12 mouse cellular contexts compared by ENCODE assay signal in genomic region chr11:61031658-61032445, GRCm38 (mm10).
"Had no signal": no experiment of that assay in that cellular context is flagged by ENCODE, and none has a peak within 500 bp of the region (broad histone marks: within the 10 kb centered on the region; RNA-seq: fewer than 3 reads in every experiment).

No protein-coding gene starts in this region.

- H3K4me1 ChIP-seq: midbrain, embryonic 12.5 days had no signal

- H3K4me3 ChIP-seq: limb, embryonic 12.5 days; midbrain, embryonic 12.5 days; neural tube, embryonic 13.5 days had no signal

- H3K36me3 ChIP-seq: limb, embryonic 12.5 days; midbrain, embryonic 12.5 days; neural tube, embryonic 13.5 days had no signal

- H3K27ac ChIP-seq: kidney, postnatal 0 days; limb, embryonic 12.5 days; liver, embryonic 14.5 days; midbrain, embryonic 12.5 days; neural tube, embryonic 13.5 days had no signal

- DNase-seq: kidney, postnatal 36 days; layer of hippocampus, adult 9-11 months; liver; lung, adult 18-20 months; retina, postnatal 1 day; right cerebral cortex, postnatal 4 days; thymus, postnatal 14 days had no signal

- H3K9me3 ChIP-seq: limb, embryonic 12.5 days; midbrain, embryonic 12.5 days; neural tube, embryonic 13.5 days had no signal

- H3K27me3 ChIP-seq: limb, embryonic 12.5 days; midbrain, embryonic 12.5 days; neural tube, embryonic 13.5 days had no signal
